Mouse (Mus musculus) adrenal gland, adult 18-20 months (tissue): ENCODE data around the gene Gnb1l. TPM values are rescaled to one million over a fixed set of nuclear protein-coding genes. Genes with fewer than 3 reads are reported as not detected.
"Not testable (repeated sequence)": the region's sequence is repeated elsewhere in the genome, so short reads cannot be mapped to it uniquely, and the experiment has no call there.

Source experiments
- DNase-seq, 2 experiments: peaks; one replicate each; pipeline ENCODE4 v3.0.0; 2021 to 2022; ENCODE audit warnings: low spot score in 2 of 2
- total RNA-seq, 2 experiments: library from RNA; stranded (reverse); gene quantifications; 1 replicate in 1 of 2; 2 replicates in 1 of 2; pipeline ENCODE4 v1.2.3; 2021

Gnb1l gene
- total RNA-seq, 2 experiments from 2014 or later, result 4.0 to 5.4 TPM

DNA sequence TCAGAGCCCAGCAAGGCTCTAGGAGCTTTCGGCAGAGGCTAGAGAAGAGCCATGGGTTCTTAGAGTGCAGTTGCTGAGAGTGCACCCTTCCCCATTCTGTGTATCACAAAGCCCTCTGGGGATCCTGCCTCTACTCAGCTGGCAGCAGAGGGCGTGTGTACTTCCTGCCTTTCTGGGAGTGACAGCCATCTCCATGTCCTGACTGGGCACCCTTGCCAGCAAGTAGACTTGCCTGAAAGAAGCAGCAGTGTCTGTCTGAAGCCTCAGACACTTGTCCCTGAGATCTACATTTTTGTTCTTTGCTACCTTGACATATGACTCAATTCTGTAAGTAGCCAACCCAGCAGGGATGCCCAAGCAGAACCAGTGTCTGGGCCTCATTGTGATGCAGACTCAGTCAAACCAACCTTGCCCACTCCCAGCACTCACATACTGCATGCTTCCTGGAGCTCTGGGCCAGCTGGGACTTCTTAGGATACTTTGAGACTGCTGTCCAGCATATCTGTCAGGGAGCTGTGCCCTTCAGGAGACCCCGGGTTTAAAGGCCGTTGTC, 17.5 kb upstream of the Gnb1l start:
- no peak for DNase-seq

DNA sequence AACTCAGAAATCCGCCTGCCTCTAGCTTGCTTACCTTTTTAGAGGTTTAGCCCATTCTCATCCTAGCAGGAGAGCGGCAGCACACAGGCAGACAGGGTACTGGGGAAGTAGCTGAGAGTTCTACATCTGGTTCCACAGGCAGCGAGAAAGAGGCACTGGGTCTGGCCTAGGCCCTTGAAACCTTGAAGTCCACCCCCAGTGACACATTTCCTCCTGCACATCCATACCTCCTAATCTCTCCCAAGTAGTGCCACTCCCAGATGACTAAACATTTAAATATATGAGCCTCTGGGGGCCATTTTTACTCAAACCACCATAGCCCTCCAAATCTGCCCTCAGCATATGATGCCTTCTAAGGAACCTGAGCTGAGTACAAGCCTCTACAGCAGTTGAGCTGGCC, 16.1 kb upstream of the Gnb1l start:
- peak in 1 of 2 experiments; percentile 9 for DNase-seq

- DNase-seq, result peak in 1 of 2 experiments; percentile 12
Measured at GRCm38 (mm10) chr16:18483839-18484238, 14.7 kb upstream of the Gnb1l start.

GRCm38 (mm10) chr16:18484386-18484785, 14.1 kb upstream of the Gnb1l start:
- DNase-seq, result peak in 1 of 2 experiments; percentile 3

- DNase-seq, result peak in 1 of 2 experiments; percentile 12
Measured at GRCm38 (mm10) chr16:18484794-18485435, 13.6 kb upstream of the Gnb1l start.

GRCm38 (mm10) chr16:18486126-18486525, 12.4 kb upstream of the Gnb1l start:
- no peak for DNase-seq

- no peak for DNase-seq
Measured at GRCm38 (mm10) chr16:18490281-18490680, 8.2 kb upstream of the Gnb1l start.

DNA sequence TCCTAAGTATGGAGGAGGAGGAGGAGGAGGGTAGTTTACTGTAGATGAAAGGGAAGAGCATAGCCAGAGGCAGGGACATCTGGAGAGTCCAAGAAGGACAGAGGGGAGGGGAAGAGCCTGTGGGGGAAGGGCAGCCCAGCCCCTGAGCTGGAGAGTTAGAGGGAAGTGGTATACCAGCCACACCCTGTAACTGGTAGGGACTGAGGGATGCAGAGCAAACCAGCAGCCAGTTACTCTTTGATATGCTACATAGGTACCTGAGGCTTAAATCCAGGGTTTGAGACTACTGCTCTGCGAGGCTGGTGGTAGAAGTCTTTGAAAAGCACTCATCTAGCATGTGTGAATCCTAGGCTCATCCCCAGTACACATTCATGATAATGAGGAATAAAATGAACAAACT, 7.6 kb upstream of the Gnb1l start:
- no peak for DNase-seq

GRCm38 (mm10) chr16:18497865-18498515, 523 bp upstream of the Gnb1l start:
- DNase-seq, result no peak

GRCm38 (mm10) chr16:18498996-18499395, 483 bp downstream of the Gnb1l start:
- peak; percentile 29 to 38 for DNase-seq

- no peak for DNase-seq
Measured at GRCm38 (mm10) chr16:18501531-18501930, 3.0 kb downstream of the Gnb1l start.

- DNase-seq, result no peak
Measured at GRCm38 (mm10) chr16:18503566-18504342, 5.2 kb downstream of the Gnb1l start.

DNA sequence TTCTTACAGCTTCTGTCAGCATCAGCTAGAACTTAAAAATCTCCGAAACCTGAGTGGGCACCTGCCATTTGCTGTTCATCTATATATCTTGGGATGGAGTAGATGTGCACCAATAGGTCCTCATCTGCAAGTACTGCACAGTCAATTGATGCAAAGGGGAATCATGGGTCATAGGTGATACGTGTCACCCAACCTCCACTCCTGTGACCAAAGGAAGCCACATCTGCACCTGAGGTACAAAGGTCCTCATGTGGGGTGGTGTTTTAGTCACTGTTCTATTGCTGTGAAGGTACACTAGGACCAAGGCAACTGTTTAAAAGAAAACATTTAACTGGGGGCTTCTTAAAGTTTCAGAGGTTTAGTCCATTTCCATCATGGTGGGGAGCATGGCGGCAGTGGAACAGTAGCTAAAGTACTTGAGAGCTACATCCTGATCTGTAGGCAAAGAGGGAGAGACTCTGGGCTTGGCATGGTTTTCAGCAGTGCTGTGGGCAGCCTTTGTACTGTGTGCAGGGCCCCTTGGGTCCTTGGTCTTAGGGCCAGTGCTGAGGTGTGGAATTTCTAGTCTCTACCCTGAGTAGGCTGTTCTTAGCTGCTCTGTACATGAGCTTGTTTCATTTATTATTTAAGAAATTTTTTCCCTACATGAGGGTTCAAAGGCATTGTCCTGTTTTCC, 8.1 kb downstream of the Gnb1l start:
- DNase-seq, result no peak

DNA sequence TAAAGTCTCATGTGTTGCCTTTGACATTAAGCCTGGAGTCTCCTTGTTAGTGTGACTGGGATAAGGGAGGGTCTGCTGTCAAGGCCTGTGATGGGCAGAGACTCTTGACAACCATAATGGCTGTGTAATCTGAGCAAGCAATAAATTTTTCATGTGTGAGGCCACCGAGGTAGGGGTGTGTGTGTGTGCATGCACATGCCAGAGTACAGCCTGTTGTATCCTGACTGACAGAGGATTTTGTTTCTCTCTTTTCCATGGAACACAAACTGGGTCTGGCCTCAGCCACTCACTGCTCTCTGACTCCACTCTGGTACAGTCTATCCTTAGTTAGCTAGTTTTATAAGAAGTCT, 8.7 kb downstream of the Gnb1l start:
- no peak for DNase-seq

DNA sequence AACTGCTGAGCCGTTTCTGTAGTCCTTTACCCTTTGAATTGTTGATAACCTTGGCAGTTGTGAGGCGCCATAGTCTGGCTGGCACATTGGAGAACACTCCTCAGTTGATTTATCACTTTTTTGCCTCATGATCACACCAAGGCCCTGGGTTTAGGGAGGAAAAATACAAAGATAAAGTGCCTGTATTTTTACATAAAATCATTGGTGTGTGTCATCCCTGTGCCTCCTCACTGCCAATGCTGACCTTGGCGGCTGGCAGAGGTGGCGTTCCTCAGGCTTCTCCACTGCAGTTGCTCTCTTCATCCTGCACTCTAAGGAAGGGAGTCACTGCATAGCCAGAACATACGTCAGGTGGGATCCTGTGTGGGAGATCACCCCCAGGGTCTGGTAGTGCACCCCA, 13.2 kb downstream of the Gnb1l start:
- DNase-seq, result no peak

DNA sequence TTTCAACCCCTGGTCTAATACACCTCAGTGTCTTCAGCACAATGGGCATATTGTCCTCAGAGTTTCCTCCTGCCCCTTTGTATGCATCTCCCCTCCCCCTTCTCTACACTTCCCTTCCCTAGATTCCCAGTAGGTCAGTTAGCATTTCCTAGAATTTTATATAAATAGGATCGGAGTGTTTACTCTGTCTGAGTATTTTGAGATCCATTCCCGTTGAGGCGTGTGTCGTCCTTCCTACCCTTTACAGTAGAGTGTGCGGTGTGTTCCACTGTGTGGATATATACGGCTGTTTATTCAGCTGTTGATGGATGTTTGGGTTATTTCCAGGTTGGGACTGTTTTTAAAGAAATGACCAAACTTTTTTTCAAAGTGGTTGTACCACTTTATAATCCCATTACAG, 15.0 kb downstream of the Gnb1l start:
- DNase-seq, result no peak

GRCm38 (mm10) chr16:18518091-18518490, 19.6 kb downstream of the Gnb1l start:
- no peak for DNase-seq

DNA sequence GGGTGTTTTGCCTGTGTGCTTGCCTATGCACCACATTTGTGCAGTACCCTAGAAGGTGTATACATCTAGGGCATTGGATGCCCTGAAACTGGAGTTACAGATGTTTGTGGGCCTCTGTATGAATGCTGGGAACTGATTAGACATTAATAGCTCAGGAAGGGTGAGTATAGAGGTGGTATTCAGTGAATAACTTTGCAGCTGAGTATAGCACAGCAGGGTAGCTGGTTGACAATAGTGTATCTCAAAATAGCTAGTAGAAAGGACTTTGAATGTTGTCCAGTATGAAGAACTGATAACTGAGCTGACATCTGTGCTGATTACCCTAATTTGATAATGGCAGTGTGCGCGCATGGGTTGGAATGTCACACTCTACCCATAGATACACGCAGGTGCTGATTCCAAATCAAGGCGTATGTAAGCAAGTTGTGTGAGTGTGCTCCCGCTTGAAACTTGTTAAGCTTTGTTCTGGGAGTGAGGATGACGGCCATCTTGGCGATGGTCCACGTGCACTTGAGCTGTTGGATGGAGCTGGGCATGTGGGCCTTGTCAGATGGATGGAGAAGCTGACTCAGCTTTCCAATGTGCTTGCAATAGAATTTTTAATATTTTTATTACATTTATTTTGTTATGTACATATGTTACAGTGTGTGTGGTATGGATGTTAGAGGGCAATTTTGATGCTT, 25.2 kb downstream of the Gnb1l start:
- no peak for DNase-seq

GRCm38 (mm10) chr16:18528656-18529055, 30.1 kb downstream of the Gnb1l start:
- DNase-seq, result no peak

GRCm38 (mm10) chr16:18533061-18533460, 34.5 kb downstream of the Gnb1l start:
- not testable (repeated sequence) for DNase-seq
